Mouse (Mus musculus) hindbrain, postnatal 0 days (tissue): Measurements from ENCODE around the gene Elmo1. TPM values are rescaled to one million over a fixed set of nuclear protein-coding genes. Genes with fewer than 3 reads are reported as not detected.

ENCODE experiments used
- ATAC-seq: fragments of 200-750 bp; cut with Nextera tagmentation; 2 replicates; pipeline ENCODE4 v1.8.0; 2017; ENCODE audit warnings: mild to moderate bottlenecking, moderate TSS enrichment, moderate library complexity
- DNase-seq: peaks from one replicate; pipeline ENCODE4 v3.0.0-alpha.2; 2015; ENCODE audit warnings: low spot score
- H3K27ac ChIP-seq: fragments of 300-500 bp; sonication (generic); 2 replicates; pipeline ENCODE4 v1.5.1; 2014; ENCODE audit warnings: mild to moderate bottlenecking
- H3K27me3 ChIP-seq: fragments of 300-500 bp; sonication (generic); 2 replicates; pipeline ENCODE4 v1.6.1; 2014; ENCODE audit warnings: low read length, mixed read lengths; ENCODE audit not compliant: insufficient read depth
- H3K36me3 ChIP-seq: fragments of 300-500 bp; sonication (generic); 2 replicates; pipeline ENCODE4 v1.6.1; 2014; ENCODE audit warnings: low read length, mixed read lengths; ENCODE audit not compliant: insufficient read depth
- H3K4me1 ChIP-seq: fragments of 300-500 bp; sonication (generic); 2 replicates; pipeline ENCODE4 v1.6.1; 2014; ENCODE audit warnings: antibody characterized with exemption, low read length, mixed read lengths; ENCODE audit not compliant: insufficient read depth
- H3K4me2 ChIP-seq: fragments of 300-500 bp; sonication (generic); 2 replicates; pipeline ENCODE4 v1.6.1; 2014; ENCODE audit warnings: low read depth, mild to moderate bottlenecking, low read length, moderate library complexity, mixed read lengths
- H3K4me3 ChIP-seq: fragments of 300-500 bp; sonication (generic); 2 replicates; pipeline ENCODE4 v1.5.1; 2014; ENCODE audit warnings: low read length
- H3K9ac ChIP-seq: fragments of 300-500 bp; sonication (generic); replicated peaks from 2 replicates; pipeline ENCODE4 v1.6.1; 2014; ENCODE audit warnings: mild to moderate bottlenecking, low read length, moderate library complexity, mixed read lengths
- H3K9me3 ChIP-seq: fragments of 300-500 bp; sonication (generic); 2 replicates; pipeline ENCODE4 v1.6.1; 2016; ENCODE audit warnings: low read length, mixed read lengths
- CTCF ChIP-seq: IDR thresholded peaks from 2 replicates; pipeline ENCODE4 v1.5.1; 2016; ENCODE audit warnings: antibody characterized with exemption, control low read depth, low read depth
- whole genome bisulfite sequencing: fragments of 180-500 bp; shearing (Covaris S2); extraction: QIAGEN DNeasy Blood & Tissue Kit; methylation state at CpG from one replicate; pipeline ENCODE4 v1.1.7; 2014; 5-methylcytosine and 5-hydroxymethylcytosine counted together
- polyA plus RNA-seq: library from polyadenylated mRNA; unstranded; fragments of >200 nt; fragmentation: Nextera tagmentation; extraction: Ambion mirVana; gene quantifications from 2 replicates; pipeline ENCODE4 v1.2.1, GENCODE M21; 2015
- total RNA-seq: library from RNA; depleted of rRNA; stranded (reverse); fragments of >200 nt; gene quantifications from 2 replicates; pipeline ENCODE4 v1.2.3, GENCODE M21; 2014

The Elmo1 gene
- total and polyA plus RNA-seq, 2 experiments from 2014 or later, result 35.8 to 37.5 TPM

- H3K36me3 ChIP-seq, result no peaks in the 10 kb centered on the region
- TF ChIP-seq CTCF, result peak; percentile 33; the same call in 1 of the 2 replicates
- no peaks in the 10 kb centered on the region for H3K27me3 ChIP-seq
- H3K4me2 ChIP-seq, result no peak overlapping the region
- H3K9ac ChIP-seq, result no peak overlapping the region
- no peak for ATAC-seq
- no peak overlapping the region for H3K27ac ChIP-seq
- peak; percentile 37 for DNase-seq
- no peaks in the 10 kb centered on the region for H3K4me1 ChIP-seq
- H3K4me3 ChIP-seq, result no peak overlapping the region
- H3K9me3 ChIP-seq, result no peaks in the 10 kb centered on the region
- WGBS, result 68% methylated on average over 3 of the region's 3 CpGs
Observed at GRCm38 (mm10) chr13:20489110-20489509, 398.7 kb downstream of the Elmo1 start.

DNA sequence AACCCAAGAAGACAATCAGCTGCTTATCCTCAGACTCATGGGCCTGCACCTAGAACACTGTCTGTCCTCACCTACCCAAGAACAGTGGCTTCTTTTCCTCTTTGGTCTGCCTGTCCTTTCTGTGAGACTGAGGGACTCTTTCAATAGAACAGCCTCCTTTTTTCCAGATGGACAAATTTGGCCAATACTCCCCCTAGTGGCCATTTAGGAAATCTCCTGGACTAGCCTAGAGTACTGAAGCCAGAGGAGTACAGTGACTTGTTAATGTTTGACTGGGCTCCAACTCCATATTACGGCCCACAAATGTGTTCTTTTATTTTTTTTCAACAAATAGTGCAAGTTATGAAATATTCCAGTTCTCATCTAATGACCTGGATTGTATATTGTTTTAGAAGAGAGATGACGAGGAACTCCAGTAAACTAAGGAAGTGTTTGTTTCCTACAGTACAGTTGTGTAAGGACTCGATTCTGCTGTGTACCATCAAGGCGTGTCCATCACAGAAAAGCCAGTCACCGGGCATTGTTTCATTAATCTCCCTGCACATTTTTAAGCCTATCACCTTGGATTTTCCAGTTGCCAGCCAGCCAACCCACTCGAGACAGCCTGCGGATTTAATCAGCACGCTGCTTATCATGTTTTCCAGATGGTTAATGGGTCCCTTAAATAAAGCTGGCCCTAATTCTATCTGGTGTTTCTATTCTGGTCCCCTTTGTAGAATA, 399.5 kb downstream of the Elmo1 start:
- peak; percentile 71 for TF ChIP-seq CTCF
- Histone ChIP-seq H3K27ac (no peak overlapping the region), H3K9ac (no peak overlapping the region), H3K4me3 (no peak overlapping the region), H3K9me3 (no peaks in the 10 kb centered on the region), H3K4me1 (no peaks in the 10 kb centered on the region), H3K4me2 (no peak overlapping the region), H3K36me3 (no peaks in the 10 kb centered on the region), H3K27me3 (no peaks in the 10 kb centered on the region)
- WGBS, result 65% methylated on average over 8 of the region's 8 CpGs
- ATAC-seq (peak; percentile 74; the same call in 1 of the 2 replicates), DNase-seq (peak; percentile 76)

GRCm38 (mm10) chr13:20490860-20491594, 400.6 kb downstream of the Elmo1 start:
- Histone ChIP-seq H3K4me3 (no peak overlapping the region), H3K36me3 (no peaks in the 10 kb centered on the region), H3K27ac (no peak overlapping the region), H3K9ac (no peak overlapping the region), H3K4me2 (no peak overlapping the region), H3K9me3 (no peaks in the 10 kb centered on the region), H3K27me3 (no peaks in the 10 kb centered on the region), H3K4me1 (no peaks in the 10 kb centered on the region)
- ATAC-seq (no peak), DNase-seq (peak; percentile 37)
- WGBS, result 78% methylated on average over 5 of the region's 5 CpGs
- no peak for TF ChIP-seq CTCF

DNA sequence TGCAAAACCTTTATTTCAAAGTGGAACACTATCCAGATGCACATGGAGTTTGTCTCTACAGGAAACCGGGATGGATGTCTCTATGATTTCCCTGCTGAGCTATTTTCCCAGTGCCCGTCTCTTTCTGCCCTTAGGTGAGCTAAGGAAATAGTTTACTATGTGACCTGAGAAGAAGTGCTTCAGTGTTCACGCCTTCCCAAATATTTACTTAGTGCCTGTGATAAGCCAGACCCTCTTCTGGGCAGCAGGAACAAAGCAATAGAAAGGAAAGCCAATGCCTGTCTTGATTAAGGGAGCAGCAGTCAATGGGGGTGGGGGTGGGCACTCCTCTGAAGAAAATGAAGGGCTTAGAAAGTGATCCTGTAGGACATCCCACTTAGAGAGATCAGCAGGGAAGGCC, 401.3 kb downstream of the Elmo1 start:
- TF ChIP-seq CTCF, result no peak
- 78% methylated on average over 3 of the region's 3 CpGs for WGBS

DNA sequence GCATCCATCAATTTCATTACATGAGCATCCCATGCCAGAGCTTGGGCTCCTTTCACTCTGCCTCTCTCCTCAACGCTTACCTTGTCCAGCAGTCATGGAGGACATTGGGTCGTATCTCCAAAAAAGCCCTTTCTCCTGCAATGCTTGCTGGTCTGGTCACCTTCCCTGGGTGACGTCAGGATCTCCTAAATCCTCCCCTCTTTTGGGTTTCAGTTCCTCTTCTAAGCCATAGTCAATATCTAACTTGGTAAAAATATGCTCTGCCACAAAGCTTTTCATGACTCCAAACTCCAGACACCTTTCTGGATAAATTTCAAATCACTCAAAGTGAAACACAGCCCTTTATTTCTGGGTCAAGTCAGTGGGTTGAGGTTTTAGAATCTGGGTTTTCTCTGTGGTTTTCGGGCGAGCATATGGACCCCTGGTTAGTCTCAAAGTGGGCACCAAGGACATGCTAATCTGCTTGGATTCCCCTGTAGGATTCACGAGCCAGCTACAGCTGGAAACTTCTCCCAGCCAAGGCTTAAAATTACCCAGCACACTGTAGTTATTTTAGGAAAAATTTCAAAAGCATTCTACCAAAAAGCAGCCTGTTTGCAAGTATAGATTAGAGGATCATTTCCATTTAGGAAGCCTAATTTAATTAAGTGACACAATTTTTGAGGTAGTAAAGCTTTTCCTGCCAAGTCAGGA, 403.8 kb downstream of the Elmo1 start:
- Histone ChIP-seq H3K4me1 (no peaks in the 10 kb centered on the region), H3K4me3 (no peak overlapping the region), H3K36me3 (no peaks in the 10 kb centered on the region), H3K9me3 (no peaks in the 10 kb centered on the region), H3K4me2 (no peak overlapping the region), H3K27me3 (no peaks in the 10 kb centered on the region), H3K9ac (no peak overlapping the region), H3K27ac (no peak overlapping the region)
- ATAC-seq, result no peak
- no peak for TF ChIP-seq CTCF
- WGBS, result 73% methylated on average over 6 of the region's 6 CpGs
- no peak for DNase-seq

More for the DNA sequence above, 401.3 kb downstream of the Elmo1 start:
- Histone ChIP-seq H3K27me3 (no peaks in the 10 kb centered on the region), H3K4me3 (no peak overlapping the region), H3K4me1 (no peaks in the 10 kb centered on the region), H3K27ac (no peak overlapping the region), H3K4me2 (no peak overlapping the region), H3K9me3 (no peaks in the 10 kb centered on the region), H3K9ac (no peak overlapping the region), H3K36me3 (no peaks in the 10 kb centered on the region)
- ATAC-seq (no peak), DNase-seq (no peak)

- H3K27ac ChIP-seq, result no peak overlapping the region
- H3K27me3 ChIP-seq, result no peaks in the 10 kb centered on the region
- no peak overlapping the region for H3K9ac ChIP-seq
- H3K9me3 ChIP-seq, result no peaks in the 10 kb centered on the region
- TF ChIP-seq CTCF, result no peak
- H3K36me3 ChIP-seq, result no peaks in the 10 kb centered on the region
- H3K4me2 ChIP-seq, result no peak overlapping the region
- DNase-seq, result no peak
- H3K4me1 ChIP-seq, result no peaks in the 10 kb centered on the region
- no peak for ATAC-seq
- H3K4me3 ChIP-seq, result no peak overlapping the region
Observed at GRCm38 (mm10) chr13:20501923-20502322, 411.5 kb downstream of the Elmo1 start.
